Mouse (Mus musculus) bone marrow, adult 2 months (tissue): ENCODE measurements around the gene Cdc7.

ENCODE experiments used
- CTCF ChIP-seq: fragments of 200-500 bp; IDR thresholded peaks from 2 replicates; pipeline ENCODE4 v1.5.1; 2011; ENCODE audit warnings: low read length, control low read depth; ENCODE audit not compliant: control insufficient read depth, insufficient read depth
- POLR2A ChIP-seq: fragments of 200-500 bp; IDR thresholded peaks from 2 replicates; pipeline ENCODE4 v1.6.1; 2011; ENCODE audit warnings: low read depth, mild to moderate bottlenecking, control low read depth, low read length, borderline replicate concordance; ENCODE audit not compliant: control insufficient read depth

DNA sequence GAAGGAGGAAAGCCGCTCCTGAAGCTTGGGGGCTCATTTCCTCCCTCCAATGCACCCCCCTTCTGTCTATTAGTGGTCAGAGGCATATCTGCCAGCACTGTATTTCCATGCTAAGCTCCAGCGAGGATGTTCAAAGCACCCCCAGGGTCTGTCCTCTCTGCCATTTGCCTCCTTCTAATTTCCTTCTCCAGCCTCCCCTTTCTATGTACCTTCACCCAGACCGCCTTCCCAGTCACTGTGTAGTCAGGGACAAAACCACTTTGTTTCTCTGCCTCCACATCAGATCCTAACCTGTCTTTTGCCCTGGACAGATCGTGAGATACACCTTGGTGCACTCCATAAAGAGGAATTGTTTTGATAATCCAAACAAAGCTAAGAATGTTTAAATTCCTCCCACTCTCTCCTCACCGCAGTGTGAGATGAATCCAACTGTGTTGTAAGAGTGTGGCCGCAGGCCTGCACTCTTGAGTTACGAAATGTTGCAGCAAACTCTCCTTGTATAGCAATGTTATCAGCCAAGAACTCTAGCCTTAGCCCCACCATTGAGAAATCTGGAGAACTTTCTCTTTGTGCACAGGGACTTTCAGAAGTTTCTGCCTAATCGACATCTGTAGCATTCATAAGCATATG is 27.3 kb downstream of the Cdc7 start:
- no peak for TF ChIP-seq CTCF
- TF ChIP-seq POLR2A = no peak
